Mouse (Mus musculus) embryo, embryonic 9.5 days (tissue): Measurements from ENCODE around the gene Vsx2.
"Not testable (repeated sequence)": the region's sequence is repeated elsewhere in the genome, so short reads cannot be mapped to it uniquely, and the experiment has no call there.

Source experiments
- DNase-seq: peaks from one replicate; pipeline ENCODE4 v3.0.0-alpha.2; 2017; ENCODE audit errors: extremely low spot score

Gene Vsx2

GRCm38 (mm10) chr12:84569336-84569970 is at the start of gene Vsx2:
Gene Vsx2 (plus strand): TSS chr12:84569762.
- DNase-seq: peak; percentile 36

GRCm38 (mm10) chr12:84523728-84524127 is 45.8 kb upstream of the Vsx2 start:
- no peak for DNase-seq

- DNase-seq: no peak
Observed at GRCm38 (mm10) chr12:84524147-84525050, 45.2 kb upstream of the Vsx2 start.

GRCm38 (mm10) chr12:84525422-84525821 is 44.1 kb upstream of the Vsx2 start:
- DNase-seq: no peak

GRCm38 (mm10) chr12:84530426-84530825 is 39.1 kb upstream of the Vsx2 start:
- DNase-seq: no peak

GRCm38 (mm10) chr12:84531906-84532829 is 37.4 kb upstream of the Vsx2 start:
- peak; percentile 42 for DNase-seq

- DNase-seq: no peak
Observed at GRCm38 (mm10) chr12:84532830-84533199, 36.7 kb upstream of the Vsx2 start.

GRCm38 (mm10) chr12:84533706-84534486 is 35.7 kb upstream of the Vsx2 start:
- peak; percentile 22 for DNase-seq

- not testable (repeated sequence) for DNase-seq
Observed at GRCm38 (mm10) chr12:84539537-84539936, 30.0 kb upstream of the Vsx2 start.

GRCm38 (mm10) chr12:84541391-84541958 is 28.1 kb upstream of the Vsx2 start:
- no peak for DNase-seq

GRCm38 (mm10) chr12:84546028-84546427 is 23.5 kb upstream of the Vsx2 start:
- DNase-seq: peak; percentile 78

- no peak for DNase-seq
Observed at GRCm38 (mm10) chr12:84546577-84547085, 22.9 kb upstream of the Vsx2 start.

- no peak for DNase-seq
Observed at GRCm38 (mm10) chr12:84548251-84548650, 21.3 kb upstream of the Vsx2 start.

GRCm38 (mm10) chr12:84555218-84555617 is 14.3 kb upstream of the Vsx2 start:
- no peak for DNase-seq

GRCm38 (mm10) chr12:84562558-84562957 is 7.0 kb upstream of the Vsx2 start:
- no peak for DNase-seq

- DNase-seq: no peak
Observed at GRCm38 (mm10) chr12:84567576-84567975, 2.0 kb upstream of the Vsx2 start.

GRCm38 (mm10) chr12:84569976-84570693 is 573 bp downstream of the Vsx2 start:
- peak; percentile 43 for DNase-seq

GRCm38 (mm10) chr12:84570694-84571415 is 1.3 kb downstream of the Vsx2 start:
- peak; percentile 42 for DNase-seq
